Mouse (Mus musculus): ENCODE results near the gene Gm17622.

The Gm17622 gene

DNA sequence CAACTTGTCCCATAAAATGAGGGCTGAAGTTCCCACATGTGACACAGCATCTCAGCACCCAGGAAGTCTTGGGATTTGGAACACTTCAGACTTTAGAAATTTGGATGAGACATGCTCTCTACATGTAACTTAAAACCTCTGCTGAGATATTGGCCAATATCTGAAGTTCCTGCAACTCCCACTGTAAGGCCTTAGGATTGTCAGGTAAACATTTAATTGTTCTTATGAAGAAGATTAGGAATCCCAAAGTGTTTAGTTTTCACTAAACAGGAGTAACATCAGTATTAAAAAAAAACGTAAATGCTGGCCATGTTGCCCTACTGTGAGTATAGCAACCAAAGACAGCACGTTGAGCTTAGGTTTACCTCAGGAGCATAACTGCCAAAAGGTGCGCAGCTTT, at the start of gene Gm17622:
Gm17622 (plus strand) TSS at position 301 of the 400 bp plus-strand sequence.
- no peak for ATAC-seq (ENCODE audit: low TSS enrichment)

DNA sequence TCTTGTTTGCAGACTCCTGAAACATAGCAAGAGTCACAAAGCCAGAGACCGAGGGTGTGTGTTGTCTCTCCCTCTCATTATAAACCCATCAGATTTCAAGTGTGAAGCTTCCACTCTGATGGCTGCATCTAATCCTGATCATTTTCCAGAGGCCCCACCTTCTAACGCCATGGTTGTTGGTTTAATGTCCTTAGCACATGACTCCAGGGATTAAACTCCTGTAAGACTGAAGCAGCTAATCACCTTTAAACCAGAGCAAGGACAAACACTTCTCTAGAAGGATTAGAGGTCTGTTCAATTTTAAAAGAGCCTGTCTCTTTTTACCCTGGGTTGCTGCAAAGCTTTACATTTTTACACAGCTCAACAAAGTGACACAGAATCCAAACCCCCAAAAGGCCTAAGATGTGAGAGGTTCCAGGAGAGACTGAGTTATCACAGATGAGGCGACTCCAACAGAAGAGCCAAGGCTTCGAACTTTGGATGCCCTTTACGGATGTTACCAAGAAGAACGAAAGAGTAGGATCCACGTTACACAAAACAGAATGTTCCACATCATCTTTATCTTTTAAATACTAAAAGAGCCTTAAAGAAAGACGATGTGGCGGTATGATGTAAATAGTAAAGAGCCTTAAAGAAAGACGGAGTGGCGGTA, 40.2 kb upstream of the Gm17622 start:
- ATAC-seq (ENCODE audit: low TSS enrichment), result no peak

DNA sequence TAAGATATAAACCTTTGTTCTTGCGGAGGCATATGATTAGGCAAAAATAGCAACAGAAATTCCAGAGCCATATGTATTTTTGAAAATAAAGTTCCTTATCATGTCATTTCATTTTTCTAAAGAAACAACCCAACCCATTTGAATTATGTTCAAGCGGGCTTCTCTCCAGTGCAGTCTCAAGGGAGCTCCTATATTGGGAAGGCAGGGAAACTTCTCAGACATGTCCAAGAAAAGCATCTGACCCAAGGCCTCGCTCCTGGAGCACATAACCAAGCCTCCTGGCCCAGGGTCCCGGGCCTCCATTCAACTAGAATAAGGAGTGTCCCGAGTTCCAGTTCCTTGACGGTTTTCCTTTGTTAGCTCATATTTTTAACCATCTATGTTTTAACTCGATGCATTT, 39.7 kb upstream of the Gm17622 start:
- ATAC-seq (ENCODE audit: low TSS enrichment), result no peak

DNA sequence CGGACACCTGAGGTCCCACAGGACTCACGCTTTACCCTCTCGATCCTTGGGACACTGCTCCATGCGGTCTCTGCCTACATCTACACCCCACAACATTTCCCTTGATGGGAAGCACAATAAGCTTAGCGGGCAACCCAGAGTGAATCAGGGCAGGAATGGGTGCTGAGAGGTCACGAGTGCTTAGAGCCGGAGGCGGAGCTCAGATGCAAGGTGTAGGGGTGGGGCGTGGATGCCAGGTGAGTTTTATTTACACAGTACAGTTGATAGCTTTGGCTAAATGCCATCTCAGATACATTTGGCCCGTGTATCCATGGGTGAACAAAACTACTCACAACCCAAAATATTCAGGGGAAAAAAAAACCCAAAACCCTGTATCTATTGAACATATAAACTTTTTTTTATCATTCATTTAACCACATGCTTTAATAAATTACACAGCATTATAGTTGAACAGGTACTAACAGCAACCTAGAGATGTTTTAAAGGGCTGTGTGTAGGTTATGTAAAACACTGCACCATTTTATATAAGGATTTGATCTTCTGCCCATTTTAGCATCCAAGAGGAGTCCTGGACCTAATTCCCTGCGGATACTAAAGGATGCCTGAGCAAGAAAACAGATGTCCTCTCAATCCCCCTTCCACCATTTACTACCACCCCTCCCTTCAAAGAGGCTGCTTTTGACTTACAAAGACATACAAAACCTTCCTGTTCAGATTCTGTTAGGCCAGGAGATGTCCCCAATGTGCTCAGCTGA, 39.0 kb upstream of the Gm17622 start:
- ATAC-seq (ENCODE audit: low TSS enrichment), result peak; percentile 57; the same call in 1 of the 2 replicates

DNA sequence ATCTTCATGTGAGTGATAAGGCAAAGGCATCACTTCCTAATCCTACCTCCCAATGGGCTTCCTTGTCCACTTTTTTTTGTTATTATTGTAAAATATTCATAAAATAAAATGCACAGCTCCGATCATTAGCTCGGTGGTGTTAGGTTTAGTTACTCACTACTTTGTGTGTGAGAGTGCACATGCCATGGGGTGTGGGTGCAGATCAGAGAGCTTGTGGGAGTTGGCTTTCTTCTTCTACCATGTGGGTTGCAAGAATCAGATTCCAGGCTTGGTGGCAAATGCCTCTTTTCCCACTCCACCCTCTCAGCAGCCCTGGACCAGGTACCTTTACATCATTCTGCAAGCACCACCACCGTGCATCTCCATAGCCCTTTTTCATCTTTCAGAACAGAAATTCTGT, 37.9 kb upstream of the Gm17622 start:
- no peak for ATAC-seq (ENCODE audit: low TSS enrichment)

DNA sequence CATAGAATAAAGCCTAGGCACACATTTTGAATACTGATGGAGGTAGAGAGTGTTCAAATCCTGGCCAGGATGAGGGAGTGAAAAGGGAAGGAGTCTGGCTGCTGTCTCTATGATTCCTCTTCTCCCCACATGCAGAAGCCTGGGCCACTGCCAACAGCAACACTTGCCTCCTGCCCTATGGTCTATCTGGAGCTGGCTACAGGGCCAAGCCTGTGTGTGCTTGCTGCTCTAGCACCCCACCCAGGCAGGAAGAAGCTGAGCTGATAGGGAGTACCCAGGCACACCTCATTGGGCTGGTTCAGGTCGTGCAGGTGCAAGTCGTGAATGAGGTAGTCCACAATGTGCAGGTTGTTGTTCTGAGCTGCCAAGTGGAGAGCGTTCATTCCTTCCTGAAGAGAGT, 36.2 kb upstream of the Gm17622 start:
- ATAC-seq (ENCODE audit: low TSS enrichment), result no peak

DNA sequence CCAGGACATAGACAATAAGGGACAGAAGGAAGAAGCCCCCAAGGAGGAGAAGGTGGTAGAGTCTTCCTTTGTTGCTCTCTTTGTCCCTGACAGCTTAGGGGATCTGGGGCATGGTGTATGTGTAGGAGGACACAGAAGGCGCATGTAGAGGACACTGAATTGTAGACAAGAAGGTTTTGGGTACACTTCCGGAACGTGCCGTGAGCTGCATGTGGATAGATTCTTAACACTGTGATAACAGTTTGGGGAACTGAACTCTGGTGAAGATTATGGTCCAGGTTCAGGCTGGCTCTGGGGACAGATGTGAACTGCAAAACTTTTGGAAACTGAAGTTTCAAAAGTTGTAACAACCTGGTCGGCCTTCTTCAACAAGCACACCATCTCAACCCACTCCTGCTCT, 33.0 kb upstream of the Gm17622 start:
- ATAC-seq (ENCODE audit: low TSS enrichment), result no peak

DNA sequence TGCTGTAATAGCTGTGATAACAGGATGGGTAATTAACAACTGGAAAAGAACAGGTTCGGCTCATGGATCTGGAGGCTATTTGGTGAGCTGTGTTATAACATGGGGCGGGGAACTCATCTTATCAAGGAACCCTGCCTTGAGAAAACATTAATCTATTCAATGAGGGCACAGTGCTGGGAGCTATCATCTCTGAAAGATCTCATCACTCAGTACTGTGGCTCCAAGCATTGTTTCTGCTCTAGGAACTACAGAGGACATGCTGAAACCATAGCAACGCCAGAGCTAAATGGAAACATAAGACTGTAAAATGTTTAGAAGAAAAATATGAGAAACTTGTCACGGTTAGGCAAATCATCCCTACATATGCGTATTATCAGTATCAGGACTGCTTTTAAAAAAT, 32.5 kb upstream of the Gm17622 start:
- ATAC-seq (ENCODE audit: low TSS enrichment), result 0 out of 2 replicates have a peak, but pooled peaks have one; percentile 38

DNA sequence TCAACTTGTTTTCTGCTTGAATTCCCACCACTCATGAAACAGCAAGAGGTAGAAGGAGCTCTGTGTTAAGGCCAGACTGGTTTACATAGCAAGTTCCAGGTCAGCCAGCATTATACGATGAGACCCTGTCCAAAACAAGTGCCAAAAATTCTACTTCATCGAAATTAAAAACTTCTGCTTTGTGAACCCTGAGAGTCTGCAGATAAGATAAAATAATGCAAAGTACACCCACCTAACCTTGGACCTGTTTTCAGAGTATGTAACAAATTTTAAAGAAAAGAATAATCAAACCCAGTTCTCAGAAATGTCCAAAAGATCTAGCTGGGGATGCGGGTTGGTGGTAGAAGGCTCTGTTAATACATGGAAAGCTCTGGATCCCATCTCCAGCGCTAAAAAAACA, 31.9 kb upstream of the Gm17622 start:
- ATAC-seq (ENCODE audit: low TSS enrichment), result no peak

DNA sequence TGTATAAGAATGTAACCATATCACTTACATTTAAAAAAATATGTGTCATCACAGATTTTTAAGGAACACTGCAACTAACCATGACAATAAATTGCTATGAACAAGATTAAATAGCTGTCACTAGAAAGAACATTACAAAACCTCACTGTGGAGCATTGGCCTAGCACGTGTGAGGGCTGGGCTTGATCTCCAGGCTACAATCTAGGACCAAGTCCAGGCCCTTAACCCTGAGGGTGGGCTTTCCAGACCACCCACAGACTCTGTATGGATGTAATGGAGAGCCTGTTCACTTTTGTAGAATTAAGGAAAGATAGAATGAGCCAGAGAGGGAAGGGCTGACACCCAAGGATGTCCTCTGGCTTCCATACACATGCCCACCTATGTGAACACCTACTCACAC, 27.9 kb upstream of the Gm17622 start:
- no peak for ATAC-seq (ENCODE audit: low TSS enrichment)

DNA sequence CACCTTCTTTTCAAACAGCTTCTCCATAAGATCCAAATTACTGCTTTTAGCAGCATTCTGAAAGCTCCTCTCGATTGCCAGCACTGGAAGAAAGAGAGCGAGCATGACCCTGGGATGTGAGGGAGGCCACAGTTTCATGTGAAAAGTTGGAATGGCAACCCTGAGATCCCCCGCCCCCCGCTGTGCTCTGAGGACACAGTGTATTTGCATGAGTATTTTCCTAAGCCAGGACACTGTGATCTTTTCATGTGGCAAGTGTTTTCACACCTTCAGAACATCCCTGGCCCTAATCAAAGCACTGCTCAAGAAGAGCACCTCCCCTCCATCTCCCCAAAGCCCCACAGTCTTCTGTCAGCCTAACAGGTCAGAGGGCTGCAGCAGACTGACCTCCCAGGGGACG, 25.2 kb upstream of the Gm17622 start:
- no peak for ATAC-seq (ENCODE audit: low TSS enrichment)

DNA sequence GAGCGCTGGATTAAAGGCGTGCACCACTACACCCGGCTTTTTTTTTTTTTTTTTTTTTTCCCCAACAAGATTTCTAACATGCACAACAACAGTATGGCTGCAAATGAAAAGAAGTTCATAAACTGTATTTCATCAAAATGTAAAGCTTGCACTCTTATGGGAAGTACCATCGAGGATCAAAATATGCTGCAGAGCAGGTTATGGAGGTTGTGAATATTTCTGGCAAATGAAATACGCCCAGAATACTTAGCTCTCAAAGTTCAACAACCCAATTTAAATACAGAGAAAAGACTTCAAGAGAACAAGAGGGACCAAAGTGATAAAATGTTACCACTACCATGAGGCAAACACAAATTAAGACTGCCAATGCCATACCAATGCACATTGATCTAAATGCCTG, 21.9 kb upstream of the Gm17622 start:
- ATAC-seq (ENCODE audit: low TSS enrichment), result no peak

DNA sequence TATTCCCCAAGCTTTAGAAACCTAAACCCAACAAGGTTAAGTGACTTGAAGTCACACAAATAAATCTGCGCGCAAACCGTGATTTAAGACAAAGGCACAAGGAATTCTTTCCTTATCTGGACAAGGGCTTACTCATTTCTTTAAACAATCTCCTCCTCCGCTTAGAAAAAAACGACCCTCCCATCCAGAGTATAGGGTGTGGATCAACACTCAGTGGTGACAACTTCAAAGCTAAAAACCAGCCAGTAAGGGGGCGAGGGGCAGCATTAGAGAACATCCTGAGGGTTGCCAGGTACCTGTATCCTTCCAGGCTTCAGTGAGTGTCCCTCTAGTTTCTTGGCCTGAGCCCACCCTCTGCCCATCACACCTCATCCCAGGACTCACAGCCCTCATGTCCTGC, 20.0 kb upstream of the Gm17622 start:
- ATAC-seq (ENCODE audit: low TSS enrichment), result no peak

DNA sequence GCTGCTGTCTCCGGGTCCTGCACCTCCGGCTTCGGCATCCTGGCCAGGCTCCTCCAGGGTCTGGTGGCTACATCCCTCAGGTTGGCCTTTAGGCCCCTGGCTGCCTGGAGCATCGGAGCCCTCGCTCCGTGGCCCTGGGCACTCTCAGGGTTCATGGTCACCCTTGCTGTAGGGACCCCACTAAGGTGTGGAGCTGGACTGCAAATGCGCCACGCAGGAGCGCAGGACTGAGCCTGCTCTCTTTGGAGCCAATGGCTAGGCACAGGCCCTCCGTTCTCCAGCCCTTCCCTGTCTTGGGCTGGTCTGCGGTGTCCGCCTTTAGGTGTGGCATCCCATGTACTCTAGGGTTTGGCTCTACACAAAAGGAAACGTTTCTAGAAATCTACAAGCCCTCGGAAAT, 19.6 kb upstream of the Gm17622 start, which contains the start of gene Ankdd1b:
Ankdd1b (minus strand) TSS at position 242 of the 400 bp plus-strand sequence.
- no peak for ATAC-seq (ENCODE audit: low TSS enrichment)

DNA sequence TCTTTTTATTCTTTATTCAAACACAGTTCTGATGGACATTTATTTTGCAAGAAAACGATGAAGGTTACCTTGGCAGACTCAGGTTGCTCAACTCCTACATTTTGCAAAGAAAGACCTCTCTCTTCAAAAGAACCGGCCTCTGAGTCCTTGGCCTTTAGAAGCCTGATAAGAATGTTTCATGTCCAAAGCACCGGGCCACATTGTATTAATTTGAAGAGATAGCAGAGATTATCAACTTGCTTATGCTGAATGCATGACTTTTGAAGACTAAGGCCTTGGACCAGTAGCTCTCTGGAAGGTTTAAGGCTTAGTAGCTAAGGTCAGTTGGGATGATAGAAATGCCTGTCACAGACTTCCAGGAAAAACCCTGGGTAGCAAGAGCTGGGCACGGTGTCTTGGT, 13.3 kb upstream of the Gm17622 start:
- no peak for ATAC-seq (ENCODE audit: low TSS enrichment)

DNA sequence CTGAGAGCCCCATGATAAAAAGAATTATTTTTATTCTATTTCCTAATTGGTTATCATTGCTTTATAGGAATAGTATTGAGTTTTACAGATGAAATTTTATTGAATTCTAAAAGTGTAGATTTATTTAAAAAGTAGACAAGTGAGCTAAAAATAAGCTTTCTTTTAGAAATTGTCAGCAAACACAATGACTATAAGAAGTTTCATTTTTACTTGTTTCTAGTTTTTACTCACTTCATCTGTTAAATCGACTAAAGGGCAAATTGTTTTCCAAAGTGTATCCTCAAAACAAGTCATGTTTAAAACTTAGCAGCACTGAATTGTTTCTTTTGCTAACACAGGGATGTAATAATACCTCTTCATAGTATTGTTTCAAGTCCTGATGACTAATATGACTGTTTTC, 11.5 kb upstream of the Gm17622 start:
- ATAC-seq (ENCODE audit: low TSS enrichment), result no peak

DNA sequence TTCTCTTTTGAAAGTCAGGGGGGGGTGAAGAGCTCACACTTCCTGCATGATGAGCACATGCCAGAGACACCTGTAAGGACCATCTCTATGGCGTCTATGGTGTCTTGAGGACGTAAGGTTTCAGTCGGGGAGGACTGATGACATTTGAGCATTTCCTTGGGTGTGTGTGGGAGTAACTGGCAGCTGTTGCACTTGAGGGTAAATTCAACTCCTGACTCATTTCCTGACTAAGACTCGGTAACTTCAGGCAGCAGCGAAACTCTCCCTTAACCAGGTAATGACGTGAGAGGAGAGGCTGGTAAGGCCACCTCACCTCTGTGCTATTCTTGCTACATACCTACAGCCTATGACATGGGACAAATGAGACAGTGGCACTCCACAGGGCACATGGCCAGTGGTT, 3.3 kb upstream of the Gm17622 start:
- ATAC-seq (ENCODE audit: low TSS enrichment), result no peak

DNA sequence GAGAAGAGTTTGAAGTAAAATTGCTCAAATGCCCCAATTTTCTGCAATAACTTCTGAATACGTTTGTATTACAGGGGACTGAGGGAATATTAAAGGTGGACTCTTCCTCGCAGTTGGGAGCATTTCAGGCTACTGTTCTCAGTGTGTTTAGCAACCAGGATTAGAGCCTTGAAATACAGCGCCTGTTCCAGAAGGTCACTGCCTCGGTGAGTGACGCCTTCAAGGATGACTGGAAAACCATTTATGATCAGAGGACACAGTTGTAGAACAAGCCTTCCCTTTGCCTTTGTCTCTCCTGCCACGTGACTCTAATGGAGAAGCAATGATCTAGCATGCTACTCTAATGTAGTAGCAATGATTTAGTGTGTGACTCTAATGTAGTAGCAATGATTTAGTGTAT, 2.6 kb upstream of the Gm17622 start:
- ATAC-seq (ENCODE audit: low TSS enrichment), result no peak

DNA sequence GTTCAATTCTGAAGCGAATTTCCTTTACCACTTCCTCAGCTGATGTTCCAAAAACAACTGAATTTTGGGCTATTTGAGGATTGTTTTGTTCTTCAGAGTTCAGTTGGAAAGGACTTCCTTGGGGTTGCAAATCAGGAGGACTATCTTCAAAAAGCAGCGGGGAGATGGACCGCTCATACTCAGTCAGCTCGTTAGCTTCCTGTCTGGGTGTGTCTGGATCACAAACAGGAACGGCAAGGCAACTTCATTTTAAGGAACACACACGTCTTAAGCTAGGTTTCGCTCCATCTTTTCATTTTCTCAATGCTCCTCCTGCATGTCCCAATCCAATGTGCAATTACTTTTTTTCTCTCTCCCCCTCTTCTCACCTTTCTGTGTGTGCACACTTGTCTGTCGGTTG, 6.1 kb downstream of the Gm17622 start:
- no peak for ATAC-seq (ENCODE audit: low TSS enrichment)

DNA sequence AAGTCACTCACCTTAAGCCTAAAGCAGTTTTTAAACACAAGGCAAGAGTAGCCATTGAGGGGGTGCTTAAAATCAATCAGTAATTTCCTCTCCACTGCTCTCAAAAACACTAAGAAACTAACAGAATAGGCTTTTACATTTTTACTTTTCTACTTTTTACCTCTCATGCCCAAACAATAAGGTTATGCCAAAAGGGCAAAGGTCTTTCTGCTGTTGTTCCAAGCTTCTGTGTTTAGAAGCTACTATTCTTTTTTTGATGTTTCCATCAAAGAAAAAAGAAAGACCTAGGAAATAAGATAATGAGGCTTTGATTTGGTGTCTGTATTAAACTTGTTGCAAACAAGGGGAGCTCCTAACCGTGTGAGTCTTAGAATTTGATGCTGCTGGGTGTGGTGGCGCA, 9.4 kb downstream of the Gm17622 start:
- ATAC-seq (ENCODE audit: low TSS enrichment), result no peak

DNA sequence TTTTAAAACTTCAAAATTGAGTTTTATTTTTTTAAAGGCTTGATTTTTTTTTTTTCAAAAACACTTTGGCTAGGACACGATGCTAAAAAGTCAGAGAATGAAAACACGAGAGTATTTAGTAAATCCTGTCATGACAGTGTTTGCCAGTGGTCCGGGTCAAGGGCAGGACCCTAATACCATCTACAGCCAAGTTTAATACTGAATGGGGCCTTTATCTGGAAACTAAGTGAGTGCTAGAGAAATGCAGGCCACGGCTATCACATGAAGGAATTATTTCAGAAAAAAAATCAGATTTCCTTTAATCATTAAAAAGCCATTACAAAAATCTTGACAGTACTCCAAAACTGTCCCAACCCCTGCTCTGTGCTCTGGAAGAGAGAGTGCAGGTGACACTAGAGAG, 15.1 kb downstream of the Gm17622 start:
- no peak for ATAC-seq (ENCODE audit: low TSS enrichment)

DNA sequence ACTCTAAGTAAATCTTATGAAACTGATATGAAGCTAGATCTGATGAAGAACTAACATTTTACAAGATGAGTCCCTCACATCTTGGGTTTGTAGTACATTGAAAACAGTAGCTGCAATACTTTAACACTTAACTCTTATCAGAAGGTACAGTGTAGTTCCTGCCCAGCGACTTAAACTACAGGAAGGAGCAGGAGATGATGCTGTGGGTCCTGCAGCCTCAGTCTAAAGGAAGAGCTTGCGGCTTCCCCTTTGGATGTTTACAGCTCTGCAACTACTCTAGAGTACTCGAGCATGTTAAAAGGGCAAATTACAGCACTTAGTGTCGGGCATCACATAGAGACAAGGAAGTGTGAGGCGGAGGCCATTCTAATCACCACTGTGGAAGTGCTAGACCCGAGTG, 15.8 kb downstream of the Gm17622 start:
- no peak for ATAC-seq (ENCODE audit: low TSS enrichment)

DNA sequence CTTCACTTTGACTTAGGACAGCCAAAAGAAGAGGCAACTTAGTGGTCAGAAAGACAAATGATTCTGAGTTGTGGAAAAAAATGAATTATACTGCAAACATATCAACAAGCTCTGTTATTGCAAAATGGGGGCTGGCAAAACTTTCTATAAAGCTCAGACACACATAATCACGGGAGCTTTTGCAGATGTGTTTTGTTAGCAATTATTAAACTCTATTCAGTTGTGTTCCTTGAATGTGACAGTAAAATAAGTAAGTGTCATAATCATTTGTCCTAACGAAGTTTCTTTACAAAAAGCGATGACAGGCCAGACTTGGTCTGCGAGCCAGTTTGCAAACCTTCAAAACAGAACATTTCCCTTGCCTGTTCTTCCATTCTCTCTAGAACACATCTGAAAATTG, 17.0 kb downstream of the Gm17622 start:
- no peak for ATAC-seq (ENCODE audit: low TSS enrichment)

DNA sequence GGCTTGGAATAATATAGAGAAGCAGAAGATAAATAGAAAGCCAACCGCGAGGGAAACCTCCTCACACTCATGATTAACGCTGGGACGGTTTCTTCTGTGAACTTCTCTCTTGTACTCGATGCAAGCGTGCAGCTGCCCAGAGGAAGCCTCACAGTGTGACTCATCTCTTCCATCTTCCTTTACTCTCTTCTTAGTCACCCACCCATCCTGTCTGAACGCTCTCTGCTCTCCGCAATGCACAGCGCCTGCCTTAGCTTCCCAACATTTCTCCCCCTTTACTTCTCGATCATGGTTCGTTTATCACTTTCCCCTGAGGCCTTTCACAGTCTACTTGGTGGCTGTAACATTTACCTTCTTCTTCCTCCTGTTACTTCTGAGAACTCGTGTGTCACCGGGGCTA, 20.1 kb downstream of the Gm17622 start:
- peak; percentile 97 for ATAC-seq (ENCODE audit: low TSS enrichment)
